ENCODE assay signal across 20 mouse cellular contexts in genomic region chr8:74854786-74855185, GRCm38 (mm10). TPM values are rescaled to one million over a fixed set of nuclear protein-coding genes. Genes with fewer than 3 reads are reported as not detected.
"Had no signal": no experiment of that assay in that cellular context is flagged by ENCODE, and none has a peak within 500 bp of the region (broad histone marks: within the 10 kb centered on the region; RNA-seq: fewer than 3 reads in every experiment).

No protein-coding gene starts in this region.

- DNase-seq: retina, postnatal 1 day; right cerebral cortex, adult 18-20 months; right cerebral cortex, postnatal 14 days; right cerebral cortex, postnatal 25 days; right cerebral cortex, postnatal 4 days; spleen, adult 18-20 months; thymus, adult 18-20 months; thymus, adult 2 months; thymus, postnatal 14 days; thymus, postnatal 25 days; thymus, postnatal 36 days; thymus, postnatal 4 days had no signal

- H3K36me3 ChIP-seq: neural tube, embryonic 13.5 days; neural tube, embryonic 15.5 days; stomach, embryonic 15.5 days had no signal

- H3K9me3 ChIP-seq: neural tube, embryonic 13.5 days; neural tube, embryonic 15.5 days; stomach, embryonic 15.5 days had no signal

- H3K27ac ChIP-seq: neural tube, embryonic 13.5 days; neural tube, embryonic 15.5 days; stomach, embryonic 15.5 days; stomach, postnatal 0 days had no signal

- H3K4me3 ChIP-seq: neural tube, embryonic 13.5 days; neural tube, embryonic 15.5 days; stomach, embryonic 15.5 days had no signal

- H3K4me1 ChIP-seq: neural tube, embryonic 13.5 days; neural tube, embryonic 15.5 days; stomach, embryonic 15.5 days had no signal

- H3K27me3 ChIP-seq: neural tube, embryonic 13.5 days; neural tube, embryonic 15.5 days; stomach, embryonic 15.5 days had no signal

RNA-seq across cellular contexts. Expression of gene Isx, which starts 18.2 kb away (rescaled TPM):
- total RNA-seq: neutrophil, adult 5-6 weeks had no signal
- polyA plus RNA-seq: neural tube, embryonic 13.5 days; neural tube, embryonic 14.5 days; neural tube, embryonic 15.5 days; testis, adult 2 months; thymus, postnatal 0 days had no signal
